8 mouse cellular contexts compared by ENCODE assay signal in genomic region chr12:108333481-108333882, GRCm38 (mm10). TPM values are rescaled to one million over a fixed set of nuclear protein-coding genes. Genes with fewer than 3 reads are reported as not detected.
DNase-seq lines count a peak whose midpoint lies in the region; ATAC-seq and TF ChIP-seq lines count a peak whose summit lies in the region.

No protein-coding gene starts in this region.

- TF ChIP-seq POLR2A in spleen, adult 2 months (IDR thresholded peaks at IDR 0.05; ENCODE audit: low read depth, low read length): no peak

- no peaks in the 10 kb centered on the region for H3K9me3 ChIP-seq in forebrain, embryonic 15.5 days
- no peaks in the 10 kb centered on the region for H3K9me3 ChIP-seq in limb, embryonic 10.5 days (replicated peaks)
- H3K9me3 ChIP-seq in midbrain, embryonic 15.5 days: no peaks in the 10 kb centered on the region

- peak; percentile 11 to 15 for DNase-seq in spleen, adult 2 months (ENCODE audit: low read depth in 1 of 2, low spot score in 2 of 2)
- no peak for DNase-seq in spleen, adult 12 weeks (ENCODE audit: low spot score)
- DNase-seq in limb, embryonic 10.5 days (ENCODE audit: low spot score): no peak
- no peak for DNase-seq in left cerebral cortex, adult 8-10 months (ENCODE audit: low spot score in 2 of 2)
- DNase-seq in adrenal gland, adult 8-10 months: no peak
- no peak for DNase-seq in layer of hippocampus, adult 8-10 months (ENCODE audit: low spot score in 2 of 2)

- peaks cover 8% of the 10 kb centered on the region for H3K4me1 ChIP-seq in spleen, adult 2 months (ENCODE audit: control insufficient read depth, insufficient read depth, insufficient read length)
- H3K4me1 ChIP-seq in forebrain, embryonic 15.5 days: peaks cover 25% of the 10 kb centered on the region
- peaks cover 30% of the 10 kb centered on the region for H3K4me1 ChIP-seq in limb, embryonic 10.5 days
- H3K4me1 ChIP-seq in midbrain, embryonic 15.5 days: peaks cover 21% of the 10 kb centered on the region

- H3K9ac ChIP-seq in forebrain, embryonic 15.5 days (replicated peaks): peak overlapping the region; percentile 9; the same call in 1 of the 2 replicates
- 0 out of 2 replicates have a peak overlapping the region, but pooled peaks have one; percentile 13 for H3K9ac ChIP-seq in midbrain, embryonic 15.5 days

- H3K36me3 ChIP-seq in spleen, adult 2 months (ENCODE audit: control insufficient read depth, insufficient read depth, low read length): no peaks in the 10 kb centered on the region
- H3K36me3 ChIP-seq in forebrain, embryonic 15.5 days: no peaks in the 10 kb centered on the region
- no peaks in the 10 kb centered on the region for H3K36me3 ChIP-seq in limb, embryonic 10.5 days
- H3K36me3 ChIP-seq in midbrain, embryonic 15.5 days (replicated peaks): no peaks in the 10 kb centered on the region

- WGBS in spleen, adult 2 months: 1% methylated on average over 22 of the region's 22 CpGs
- WGBS in forebrain, embryonic 15.5 days: 4% methylated on average over 22 of the region's 22 CpGs
- 2% methylated on average over 22 of the region's 22 CpGs for WGBS in limb, embryonic 10.5 days
- WGBS in midbrain, embryonic 15.5 days: 2% methylated on average over 22 of the region's 22 CpGs

- peak overlapping the region; percentile 10; the same call in 1 of the 2 replicates for H3K27ac ChIP-seq in spleen, adult 2 months (ENCODE audit: insufficient read depth, low read length)
- peak overlapping the region; percentile 79 for H3K27ac ChIP-seq in forebrain, embryonic 15.5 days (replicated peaks)
- no peak overlapping the region for H3K27ac ChIP-seq in limb, embryonic 10.5 days
- peak overlapping the region; percentile 78 for H3K27ac ChIP-seq in midbrain, embryonic 15.5 days

- H3K4me3 ChIP-seq in spleen, adult 2 months (ENCODE audit: extremely low read depth, insufficient read depth, insufficient read length): peak overlapping the region; percentile 48
- H3K4me3 ChIP-seq in forebrain, embryonic 15.5 days: peak overlapping the region; percentile 51
- peak overlapping the region; percentile 82 for H3K4me3 ChIP-seq in limb, embryonic 10.5 days
- H3K4me3 ChIP-seq in midbrain, embryonic 15.5 days: peak overlapping the region; percentile 76

- H3K27me3 ChIP-seq in spleen, adult 2 months (ENCODE audit: control insufficient read depth, insufficient read depth, low read length): peaks cover 6% of the 10 kb centered on the region
- no peaks in the 10 kb centered on the region for H3K27me3 ChIP-seq in forebrain, embryonic 15.5 days
- peaks cover 81% of the 10 kb centered on the region for H3K27me3 ChIP-seq in limb, embryonic 10.5 days (ENCODE audit: low read depth, poor library complexity, severe bottlenecking)
- H3K27me3 ChIP-seq in midbrain, embryonic 15.5 days (replicated peaks): 0 out of 2 replicates have a peak, but pooled peaks cover 2% of the 10 kb centered on the region

- ATAC-seq in forebrain, embryonic 15.5 days (replicated peaks): no peak; the same call in 1 of the 2 replicates
- ATAC-seq in midbrain, embryonic 15.5 days (replicated peaks): peak; percentile 51

- no peak for TF ChIP-seq CTCF in spleen, adult 2 months (IDR thresholded peaks at IDR 0.05; ENCODE audit: extremely low read depth, insufficient read depth, insufficient read length, insufficient replicate concordance)

- H3K4me2 ChIP-seq in forebrain, embryonic 15.5 days (replicated peaks): peak overlapping the region; percentile 92
- H3K4me2 ChIP-seq in midbrain, embryonic 15.5 days: peak overlapping the region; percentile 99

RNA-seq across cellular contexts. Expression of gene Cyp46a1, which starts 0.7 kb away (rescaled TPM):
- polyA plus RNA-seq in spleen, adult 2 months (2012; rRNA removed): 3.7 and 3.9 TPM in 2 replicates
- polyA plus RNA-seq in forebrain, embryonic 15.5 days (2015; fragmentation: Nextera tagmentation; extraction: Ambion mirVana): 19.8 and 22.6 TPM in 2 replicates
- polyA plus RNA-seq in limb, embryonic 10.5 days (2016; fragmentation: Nextera tagmentation; extraction: Ambion mirVana): 1.9 and 2.0 TPM in 2 replicates
- polyA plus RNA-seq in midbrain, embryonic 15.5 days (2015; fragmentation: Nextera tagmentation; extraction: Ambion mirVana): 23.6 and 24.9 TPM in 2 replicates
- 100 to 1,000 TPM; 254 to 259 (median 256) TPM for total RNA-seq in left cerebral cortex, adult 8-10 months (2022)
- total RNA-seq in adrenal gland, adult 8-10 months (2022): 1 to 10 TPM; 2.1 to 7.3 (median 4.7) TPM
- 100 to 1,000 TPM; 162 to 181 (median 170) TPM for total RNA-seq in layer of hippocampus, adult 8-10 months (2022)

RNA-seq across cellular contexts. Expression of gene Hhipl1, which starts 27.4 kb away (rescaled TPM):
- 1.6 and 1.8 TPM in 2 replicates for polyA plus RNA-seq in spleen, adult 2 months (2012; rRNA removed)
- 1.8 and 1.9 TPM in 2 replicates for polyA plus RNA-seq in forebrain, embryonic 15.5 days (2015; fragmentation: Nextera tagmentation; extraction: Ambion mirVana)
- 0.06 and 0.21 TPM in 2 replicates for polyA plus RNA-seq in limb, embryonic 10.5 days (2016; fragmentation: Nextera tagmentation; extraction: Ambion mirVana)
- polyA plus RNA-seq in midbrain, embryonic 15.5 days (2015; fragmentation: Nextera tagmentation; extraction: Ambion mirVana): 2.7 and 2.8 TPM in 2 replicates
- 10 to 100 TPM in 3 of 4 experiments, 1 to 10 TPM in 1; 9.4 to 11.2 (median 10.7) TPM for total RNA-seq in left cerebral cortex, adult 8-10 months (2022)
- total RNA-seq in adrenal gland, adult 8-10 months (2022): 1 to 10 TPM in 3 of 4 experiments, under 1 TPM in 1; 0.81 to 1.9 (median 1.5) TPM
- total RNA-seq in layer of hippocampus, adult 8-10 months (2022): 1 to 10 TPM; 5.6 to 8.5 (median 7.1) TPM

RNA-seq across cellular contexts. Expression of gene Eml1, which starts 37.3 kb away (rescaled TPM):
- polyA plus RNA-seq in spleen, adult 2 months (2012; rRNA removed): 9.3 and 10.2 TPM in 2 replicates
- polyA plus RNA-seq in forebrain, embryonic 15.5 days (2015; fragmentation: Nextera tagmentation; extraction: Ambion mirVana): 58.6 and 65.7 TPM in 2 replicates
- 47.1 and 64.7 TPM in 2 replicates for polyA plus RNA-seq in limb, embryonic 10.5 days (2016; fragmentation: Nextera tagmentation; extraction: Ambion mirVana)
- 52.9 and 61.3 TPM in 2 replicates for polyA plus RNA-seq in midbrain, embryonic 15.5 days (2015; fragmentation: Nextera tagmentation; extraction: Ambion mirVana)
- total RNA-seq in left cerebral cortex, adult 8-10 months (2022): 10 to 100 TPM; 60.1 to 66.2 (median 60.8) TPM
- 10 to 100 TPM; 15.2 to 31.0 (median 22.8) TPM for total RNA-seq in adrenal gland, adult 8-10 months (2022)
- 10 to 100 TPM; 43.0 to 51.1 (median 47.0) TPM for total RNA-seq in layer of hippocampus, adult 8-10 months (2022)

RNA-seq across cellular contexts. Expression of gene Ccdc85c, which starts 58.3 kb away (rescaled TPM):
- polyA plus RNA-seq in spleen, adult 2 months (2012; rRNA removed): 3.4 and 4.6 TPM in 2 replicates
- polyA plus RNA-seq in forebrain, embryonic 15.5 days (2015; fragmentation: Nextera tagmentation; extraction: Ambion mirVana): 14.3 and 16.3 TPM in 2 replicates
- 5.4 and 6.2 TPM in 2 replicates for polyA plus RNA-seq in limb, embryonic 10.5 days (2016; fragmentation: Nextera tagmentation; extraction: Ambion mirVana)
- polyA plus RNA-seq in midbrain, embryonic 15.5 days (2015; fragmentation: Nextera tagmentation; extraction: Ambion mirVana): 15.3 and 15.8 TPM in 2 replicates
- total RNA-seq in left cerebral cortex, adult 8-10 months (2022): 10 to 100 TPM; 71.7 to 85.8 (median 80.1) TPM
- 10 to 100 TPM; 24.6 to 36.3 (median 29.0) TPM for total RNA-seq in adrenal gland, adult 8-10 months (2022)
- total RNA-seq in layer of hippocampus, adult 8-10 months (2022): 10 to 100 TPM; 56.3 to 67.6 (median 63.0) TPM

Comparison
In these comparisons a context has a peak if more than half of its experiments do, and no peak if none do; other contexts are left out.
1. DNase-seq: peak in spleen, adult 2 months (2 of 2); none in spleen, adult 12 weeks (single experiment), limb, embryonic 10.5 days (single experiment), left cerebral cortex, adult 8-10 months (0 of 2), adrenal gland, adult 8-10 months (single experiment) and layer of hippocampus, adult 8-10 months (0 of 2).
2. Peak in every context shown above with its lines, with median percentiles within 50 percentile points of each other: H3K4me3 ChIP-seq.